Mouse (Mus musculus): ENCODE measurements around the gene Gm20388. TPM values are rescaled to one million over a fixed set of nuclear protein-coding genes. Genes with fewer than 3 reads are reported as not detected.
"Not testable (repeated sequence)": the region's sequence is repeated elsewhere in the genome, so short reads cannot be mapped to it uniquely, and the experiment has no call there.

The Gm20388 gene
- polyA plus RNA-seq, 1 experiment, result 28.1 TPM

- Histone ChIP-seq H3K36me3 (ENCODE audit: control insufficient read depth, insufficient read depth, low read length, poor library complexity, severe bottlenecking) (peaks cover 51% of the 10 kb centered on the region), H3K4me3 (ENCODE audit: low read depth, low read length) (no peak overlapping the region), H3K9ac (ENCODE audit: low read depth, poor library complexity, severe bottlenecking) (no peak overlapping the region), H3K4me1 (ENCODE audit: control insufficient read depth, insufficient read depth, low read length) (peaks cover 7% of the 10 kb centered on the region), H3K9me3 (replicated peaks; ENCODE audit: control insufficient read depth, insufficient read depth, low read length, poor library complexity, severe bottlenecking) (no peaks in the 10 kb centered on the region), H3K27me3 (ENCODE audit: control insufficient read depth, insufficient read depth, low read length, poor library complexity, severe bottlenecking) (no peaks in the 10 kb centered on the region), H3K27ac (ENCODE audit: insufficient read depth, low read length) (0 out of 2 replicates have a peak overlapping the region, but pooled peaks have one; percentile 67)
- TF ChIP-seq EP300 (IDR thresholded peaks at IDR 0.05; ENCODE audit: insufficient read depth, low read depth, low read length), result no peak
- TF ChIP-seq CTCF (IDR thresholded peaks at IDR 0.05; ENCODE audit: low read depth, low read length), result no peak
- TF ChIP-seq POLR2A (IDR thresholded peaks at IDR 0.05; ENCODE audit: insufficient read depth, low read length), result no peak
These were observed 2662.1 kb downstream of the Gm20388 start for GRCm38 (mm10) chr8:122572751-122573150.

- H3K9ac ChIP-seq (ENCODE audit: low read depth, poor library complexity, severe bottlenecking); H3K9me3 ChIP-seq (replicated peaks; ENCODE audit: control insufficient read depth, insufficient read depth, low read length, poor library complexity, severe bottlenecking); H3K27me3 ChIP-seq (ENCODE audit: control insufficient read depth, insufficient read depth, low read length, poor library complexity, severe bottlenecking); H3K4me1 ChIP-seq (ENCODE audit: control insufficient read depth, insufficient read depth, low read length); H3K4me3 ChIP-seq (ENCODE audit: low read depth, low read length): not testable (repeated sequence)
- H3K27ac ChIP-seq (ENCODE audit: insufficient read depth, low read length), result peak overlapping the region; percentile 67; the same call in 1 of the 2 replicates
- peaks cover 51% of the 10 kb centered on the region for H3K36me3 ChIP-seq (ENCODE audit: control insufficient read depth, insufficient read depth, low read length, poor library complexity, severe bottlenecking)
These were observed 2662.5 kb downstream of the Gm20388 start for GRCm38 (mm10) chr8:122573176-122573575.

- Histone ChIP-seq H3K4me1 (ENCODE audit: control insufficient read depth, insufficient read depth, low read length) (peaks cover 10% of the 10 kb centered on the region), H3K27me3 (ENCODE audit: control insufficient read depth, insufficient read depth, low read length, poor library complexity, severe bottlenecking) (no peaks in the 10 kb centered on the region), H3K9me3 (replicated peaks; ENCODE audit: control insufficient read depth, insufficient read depth, low read length, poor library complexity, severe bottlenecking) (no peaks in the 10 kb centered on the region), H3K9ac (ENCODE audit: low read depth, poor library complexity, severe bottlenecking) (no peak overlapping the region), H3K27ac (ENCODE audit: insufficient read depth, low read length) (peak overlapping the region; percentile 67), H3K36me3 (ENCODE audit: control insufficient read depth, insufficient read depth, low read length, poor library complexity, severe bottlenecking) (peaks cover 51% of the 10 kb centered on the region), H3K4me3 (ENCODE audit: low read depth, low read length) (no peak overlapping the region)
- TF ChIP-seq CTCF (IDR thresholded peaks at IDR 0.05; ENCODE audit: low read depth, low read length) (no peak), EP300 (IDR thresholded peaks at IDR 0.05; ENCODE audit: insufficient read depth, low read depth, low read length) (no peak), POLR2A (IDR thresholded peaks at IDR 0.05; ENCODE audit: insufficient read depth, low read length) (no peak)
These were observed 2662.9 kb downstream of the Gm20388 start for GRCm38 (mm10) chr8:122573577-122573976.

- H3K4me3 ChIP-seq (ENCODE audit: low read depth, low read length), result no peak overlapping the region
- peak overlapping the region; percentile 65 for H3K27ac ChIP-seq (ENCODE audit: insufficient read depth, low read length)
- H3K9me3 ChIP-seq (replicated peaks; ENCODE audit: control insufficient read depth, insufficient read depth, low read length, poor library complexity, severe bottlenecking), result no peaks in the 10 kb centered on the region
- peaks cover 14% of the 10 kb centered on the region for H3K4me1 ChIP-seq (ENCODE audit: control insufficient read depth, insufficient read depth, low read length)
- no peak for TF ChIP-seq POLR2A (IDR thresholded peaks at IDR 0.05; ENCODE audit: insufficient read depth, low read length)
- H3K36me3 ChIP-seq (ENCODE audit: control insufficient read depth, insufficient read depth, low read length, poor library complexity, severe bottlenecking), result peaks cover 46% of the 10 kb centered on the region
- peak overlapping the region; percentile 11; the same call in 1 of the 2 replicates for H3K9ac ChIP-seq (ENCODE audit: low read depth, poor library complexity, severe bottlenecking)
- no peaks in the 10 kb centered on the region for H3K27me3 ChIP-seq (ENCODE audit: control insufficient read depth, insufficient read depth, low read length, poor library complexity, severe bottlenecking)
These were observed 2663.6 kb downstream of the Gm20388 start for GRCm38 (mm10) chr8:122574264-122574663.

GRCm38 (mm10) chr8:122574667-122575251 is 2664.1 kb downstream of the Gm20388 start:
- peaks cover 12% of the 10 kb centered on the region for H3K4me1 ChIP-seq (ENCODE audit: control insufficient read depth, insufficient read depth, low read length)
- peaks cover 41% of the 10 kb centered on the region for H3K36me3 ChIP-seq (ENCODE audit: control insufficient read depth, insufficient read depth, low read length, poor library complexity, severe bottlenecking)

GRCm38 (mm10) chr8:122575286-122575685 is 2664.6 kb downstream of the Gm20388 start:
- Histone ChIP-seq H3K4me3 (ENCODE audit: low read depth, low read length) (peak overlapping the region; percentile 93), H3K9ac (ENCODE audit: low read depth, poor library complexity, severe bottlenecking) (peak overlapping the region; percentile 91), H3K27me3 (ENCODE audit: control insufficient read depth, insufficient read depth, low read length, poor library complexity, severe bottlenecking) (no peaks in the 10 kb centered on the region), H3K27ac (ENCODE audit: insufficient read depth, low read length) (peak overlapping the region; percentile 65), H3K36me3 (ENCODE audit: control insufficient read depth, insufficient read depth, low read length, poor library complexity, severe bottlenecking) (peaks cover 36% of the 10 kb centered on the region), H3K4me1 (ENCODE audit: control insufficient read depth, insufficient read depth, low read length) (peaks cover 12% of the 10 kb centered on the region), H3K9me3 (replicated peaks; ENCODE audit: control insufficient read depth, insufficient read depth, low read length, poor library complexity, severe bottlenecking) (no peaks in the 10 kb centered on the region)
- TF ChIP-seq CTCF (IDR thresholded peaks at IDR 0.05; ENCODE audit: low read depth, low read length), result no peak
- TF ChIP-seq EP300 (IDR thresholded peaks at IDR 0.05; ENCODE audit: insufficient read depth, low read depth, low read length), result no peak
- TF ChIP-seq POLR2A (IDR thresholded peaks at IDR 0.05; ENCODE audit: insufficient read depth, low read length), result no peak

More at GRCm38 (mm10) chr8:122574667-122575251, 2664.1 kb downstream of the Gm20388 start:
- no peak for TF ChIP-seq POLR2A (IDR thresholded peaks at IDR 0.05; ENCODE audit: insufficient read depth, low read length)
- TF ChIP-seq EP300 (IDR thresholded peaks at IDR 0.05; ENCODE audit: insufficient read depth, low read depth, low read length), result peak; percentile 64; the same call in 1 of the 2 replicates
- Histone ChIP-seq H3K9me3 (replicated peaks; ENCODE audit: control insufficient read depth, insufficient read depth, low read length, poor library complexity, severe bottlenecking) (no peaks in the 10 kb centered on the region), H3K27ac (ENCODE audit: insufficient read depth, low read length) (peak overlapping the region; percentile 65), H3K4me3 (ENCODE audit: low read depth, low read length) (peak overlapping the region; percentile 93), H3K27me3 (ENCODE audit: control insufficient read depth, insufficient read depth, low read length, poor library complexity, severe bottlenecking) (no peaks in the 10 kb centered on the region), H3K9ac (ENCODE audit: low read depth, poor library complexity, severe bottlenecking) (peak overlapping the region; percentile 11; the same call in 1 of the 2 replicates)

Data from ES-Bruce4 (cell line).